Mouse (Mus musculus) embryonic facial prominence, embryonic 11.5 days (tissue): Measurements from ENCODE around the gene Slc1a2. TPM values are rescaled to one million over a fixed set of nuclear protein-coding genes. Genes with fewer than 3 reads are reported as not detected.

ENCODE experiments used
- ATAC-seq: fragments of 200-750 bp; cut with Nextera tagmentation; replicated peaks from 2 replicates; pipeline ENCODE4 v1.8.0; 2017; ENCODE audit warnings: low read depth; ENCODE audit not compliant: insufficient number of reproducible peaks, low FRiP score, low TSS enrichment
- DNase-seq: peaks from one replicate; pipeline ENCODE4 v3.0.0-alpha.2; 2015; ENCODE audit warnings: low spot score
- H3K27ac ChIP-seq: fragments of 300-500 bp; sonication (generic); replicated peaks from 2 replicates; pipeline ENCODE4 v1.5.1; 2014; ENCODE audit warnings: mild to moderate bottlenecking, low read depth, low read length, control low read depth
- H3K27me3 ChIP-seq: fragments of 300-500 bp; sonication (generic); 2 replicates; pipeline ENCODE4 v1.6.1; 2014; ENCODE audit warnings: mild to moderate bottlenecking, low read length, moderate library complexity, mixed read lengths; ENCODE audit not compliant: control insufficient read depth, insufficient read depth
- H3K36me3 ChIP-seq: fragments of 300-500 bp; sonication (generic); replicated peaks from 2 replicates; pipeline ENCODE4 v1.6.1; 2014; ENCODE audit warnings: low read depth, mild to moderate bottlenecking, low read length, moderate library complexity, mixed read lengths; ENCODE audit not compliant: control insufficient read depth, insufficient read depth
- H3K4me1 ChIP-seq: fragments of 300-500 bp; sonication (generic); 2 replicates; pipeline ENCODE4 v1.6.1; 2014; ENCODE audit warnings: low read length, mixed read lengths; ENCODE audit not compliant: control insufficient read depth, insufficient read depth
- H3K4me2 ChIP-seq: fragments of 300-500 bp; sonication (generic); 2 replicates; pipeline ENCODE4 v1.6.1; 2014; ENCODE audit warnings: low read depth, mild to moderate bottlenecking, control low read depth, low read length, moderate library complexity
- H3K4me3 ChIP-seq: fragments of 300-500 bp; sonication (generic); 2 replicates; pipeline ENCODE4 v1.5.1; 2014; ENCODE audit warnings: low read depth, low read length, control low read depth
- H3K9ac ChIP-seq: fragments of 300-500 bp; sonication (generic); replicated peaks from 2 replicates; pipeline ENCODE4 v1.6.1; 2014; ENCODE audit warnings: mild to moderate bottlenecking, control low read depth, low read length
- H3K9me3 ChIP-seq: fragments of 300-500 bp; sonication (generic); replicated peaks from 2 replicates; pipeline ENCODE4 v1.6.1; 2016; ENCODE audit warnings: mild to moderate bottlenecking, low read length, inconsistent platforms, mixed read lengths; ENCODE audit not compliant: control insufficient read depth
- WGBS: fragments of 180-500 bp; shearing (Covaris S2); extraction: QIAGEN DNeasy Blood & Tissue Kit; methylation state at CpG from one replicate; pipeline ENCODE4 v1.1.7; 2014; 5-methylcytosine and 5-hydroxymethylcytosine counted together
- polyA plus RNA-seq: library from polyadenylated mRNA; unstranded; fragments of >200 nt; fragmentation: Nextera tagmentation; extraction: Ambion mirVana; gene quantifications from 2 replicates; pipeline ENCODE4 v1.2.1, GENCODE M21; 2014

The Slc1a2 gene
- polyA plus RNA-seq, 1 experiment from 2014 or later, result 0.97 TPM

GRCm38 (mm10) chr2:102743918-102744696, 85.6 kb downstream of the Slc1a2 start:
- H3K9ac ChIP-seq, result no peak overlapping the region
- peak; percentile 69 for DNase-seq
- no peaks in the 10 kb centered on the region for H3K9me3 ChIP-seq
- no peaks in the 10 kb centered on the region for H3K27me3 ChIP-seq
- no peak overlapping the region for H3K4me3 ChIP-seq
- WGBS, result 59% methylated on average over 10 of the region's 10 CpGs
- H3K36me3 ChIP-seq, result no peaks in the 10 kb centered on the region
- no peak for ATAC-seq
- no peak overlapping the region for H3K27ac ChIP-seq
- H3K4me2 ChIP-seq, result no peak overlapping the region
- H3K4me1 ChIP-seq, result no peaks in the 10 kb centered on the region

GRCm38 (mm10) chr2:102745259-102745906, 86.9 kb downstream of the Slc1a2 start:
- 11% methylated on average over 7 of the region's 7 CpGs for WGBS

DNA sequence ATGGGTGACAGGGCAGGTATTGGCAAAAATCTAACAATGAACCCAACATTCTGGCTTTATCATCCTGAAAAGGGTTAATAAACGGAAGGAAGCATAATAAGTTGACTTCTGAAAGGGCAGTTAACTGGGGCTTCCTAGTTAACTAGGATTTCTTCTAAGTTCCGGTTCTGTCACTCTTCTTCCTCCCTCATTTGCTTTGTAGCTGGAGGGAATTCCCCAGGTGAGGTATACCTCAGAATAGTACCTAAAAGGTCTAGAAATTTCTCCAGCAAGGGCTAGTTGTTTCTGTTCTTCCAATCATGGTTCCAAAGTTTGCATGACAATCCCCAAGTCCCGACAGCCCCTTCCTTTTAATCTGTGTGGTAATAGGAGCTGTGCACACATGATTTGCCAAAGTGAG, 89.3 kb downstream of the Slc1a2 start:
- no peaks in the 10 kb centered on the region for H3K27me3 ChIP-seq
- H3K9me3 ChIP-seq, result no peaks in the 10 kb centered on the region
- no peak overlapping the region for H3K4me3 ChIP-seq
- no peaks in the 10 kb centered on the region for H3K36me3 ChIP-seq
- ATAC-seq (no peak), DNase-seq (no peak)
- WGBS, result 73% methylated on average over 3 of the region's 3 CpGs
- H3K9ac ChIP-seq, result no peak overlapping the region
- no peaks in the 10 kb centered on the region for H3K4me1 ChIP-seq
- H3K27ac ChIP-seq, result no peak overlapping the region
- no peak overlapping the region for H3K4me2 ChIP-seq

More at GRCm38 (mm10) chr2:102745259-102745906, 86.9 kb downstream of the Slc1a2 start:
- ATAC-seq (peak; percentile 94), DNase-seq (peak; percentile 74)
- Histone ChIP-seq H3K27me3 (no peaks in the 10 kb centered on the region), H3K27ac (no peak overlapping the region), H3K36me3 (no peaks in the 10 kb centered on the region), H3K9ac (no peak overlapping the region), H3K4me1 (no peaks in the 10 kb centered on the region), H3K4me2 (no peak overlapping the region), H3K4me3 (no peak overlapping the region), H3K9me3 (no peaks in the 10 kb centered on the region)

- Histone ChIP-seq H3K27ac (no peak overlapping the region), H3K4me3 (no peak overlapping the region), H3K27me3 (no peaks in the 10 kb centered on the region), H3K4me2 (no peak overlapping the region), H3K36me3 (no peaks in the 10 kb centered on the region), H3K4me1 (no peaks in the 10 kb centered on the region), H3K9me3 (no peaks in the 10 kb centered on the region), H3K9ac (no peak overlapping the region)
- 74% methylated on average over 2 of the region's 2 CpGs for WGBS
- no peak for ATAC-seq
- no peak for DNase-seq
Observed at GRCm38 (mm10) chr2:102749926-102750325, 91.5 kb downstream of the Slc1a2 start.

DNA sequence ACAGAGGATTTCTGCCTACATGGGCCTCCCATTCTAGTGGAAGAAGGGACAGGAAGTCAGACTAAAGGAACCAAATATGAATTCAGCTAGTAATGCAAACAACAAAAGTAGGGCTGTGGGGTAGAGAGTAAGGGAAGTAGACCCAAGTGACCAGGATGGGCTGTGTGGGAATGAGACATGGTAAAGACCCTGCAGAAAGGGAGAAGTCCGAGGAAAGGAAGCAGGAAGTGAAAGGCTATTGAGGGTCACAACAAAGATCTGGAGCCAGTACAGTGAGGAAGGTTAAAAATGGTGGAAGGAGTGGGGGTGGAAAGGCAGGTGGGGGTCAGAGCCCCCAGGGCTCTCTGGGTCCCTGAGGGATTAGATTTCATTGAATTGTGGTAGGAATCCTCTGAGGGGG, 93.4 kb downstream of the Slc1a2 start:
- WGBS, result 50% methylated on average over 1 of the region's 1 CpGs
- H3K4me3 ChIP-seq, result no peak overlapping the region
- no peak overlapping the region for H3K9ac ChIP-seq
- no peaks in the 10 kb centered on the region for H3K36me3 ChIP-seq
- no peaks in the 10 kb centered on the region for H3K4me1 ChIP-seq
- no peak overlapping the region for H3K27ac ChIP-seq
- H3K27me3 ChIP-seq, result no peaks in the 10 kb centered on the region
- ATAC-seq (no peak), DNase-seq (no peak)
- no peak overlapping the region for H3K4me2 ChIP-seq
- no peaks in the 10 kb centered on the region for H3K9me3 ChIP-seq

DNA sequence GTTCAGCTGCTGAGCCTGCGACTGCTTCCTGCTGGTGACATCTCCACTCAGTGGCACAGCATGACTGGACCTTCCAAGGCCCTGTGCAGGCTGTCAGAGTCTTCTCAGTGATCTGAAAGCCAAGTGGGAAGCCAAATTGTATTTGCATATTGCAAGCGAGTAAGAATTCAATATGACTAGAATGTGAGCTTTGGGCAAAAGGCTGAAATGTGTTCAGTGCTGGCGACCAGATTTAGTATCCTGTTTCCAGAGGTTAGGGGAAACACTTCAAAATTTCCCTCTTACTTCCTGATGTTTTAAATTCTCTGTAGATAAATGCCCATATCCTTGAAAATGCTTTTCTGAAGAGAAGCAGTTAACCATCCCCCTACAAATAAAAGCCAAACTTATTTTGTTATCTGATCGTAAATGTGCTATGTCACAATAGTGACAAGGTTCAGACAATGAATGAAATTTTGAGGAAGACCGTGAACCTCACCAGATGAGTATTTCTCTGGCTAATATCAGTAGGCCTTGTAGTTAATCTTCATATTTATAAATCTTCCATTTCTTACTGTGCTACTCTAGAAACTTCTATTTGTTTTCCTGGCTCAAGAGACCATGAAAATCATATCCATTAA, 98.9 kb downstream of the Slc1a2 start:
- Histone ChIP-seq H3K27ac (no peak overlapping the region), H3K36me3 (no peaks in the 10 kb centered on the region), H3K4me2 (no peak overlapping the region), H3K9me3 (no peaks in the 10 kb centered on the region), H3K9ac (no peak overlapping the region), H3K27me3 (no peaks in the 10 kb centered on the region), H3K4me1 (no peaks in the 10 kb centered on the region), H3K4me3 (no peak overlapping the region)
- ATAC-seq (no peak), DNase-seq (no peak)
- WGBS, result 83% methylated on average over 5 of the region's 5 CpGs

DNA sequence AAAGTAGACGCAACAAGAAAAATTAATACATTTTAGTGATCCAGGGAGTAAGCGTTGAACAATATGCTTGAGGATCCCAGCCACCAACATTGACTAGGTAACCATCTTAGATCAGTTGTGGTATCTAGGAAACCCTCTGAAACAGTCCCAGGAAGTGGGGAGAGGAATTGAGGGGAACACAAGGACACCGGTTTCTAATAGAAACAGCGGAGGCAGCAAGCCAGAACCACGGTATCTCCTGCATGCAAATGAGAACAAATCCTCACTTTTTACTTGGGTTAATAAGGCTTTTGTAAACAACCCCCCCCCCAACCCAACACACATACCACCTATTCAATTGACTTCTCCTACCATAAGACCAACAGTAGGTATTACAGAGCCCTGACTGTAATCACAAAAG, 101.0 kb downstream of the Slc1a2 start:
- 91% methylated on average over 5 of the region's 5 CpGs for WGBS
- no peak overlapping the region for H3K4me2 ChIP-seq
- ATAC-seq, result no peak
- H3K9me3 ChIP-seq, result no peaks in the 10 kb centered on the region
- H3K36me3 ChIP-seq, result no peaks in the 10 kb centered on the region
- H3K27ac ChIP-seq, result no peak overlapping the region
- no peak overlapping the region for H3K4me3 ChIP-seq
- no peaks in the 10 kb centered on the region for H3K4me1 ChIP-seq
- H3K9ac ChIP-seq, result no peak overlapping the region
- DNase-seq, result no peak
- no peaks in the 10 kb centered on the region for H3K27me3 ChIP-seq
